Mouse (Mus musculus) spleen, adult 12 weeks (tissue): ENCODE measurements around the gene Olfr1393.

Experiments
- DNase-seq: peaks from one replicate; pipeline ENCODE4 v3.0.0; 2022; ENCODE audit warnings: low spot score

Gene Olfr1393

GRCm38 (mm10) chr11:49278222-49278621, at the start of gene Olfr1393:
TSS of gene Olfr1393 (plus strand) at chr11:49278304.
- DNase-seq = no peak

GRCm38 (mm10) chr11:49232781-49233180, 45.3 kb upstream of the Olfr1393 start:
- DNase-seq = no peak

- DNase-seq = no peak
Measured at GRCm38 (mm10) chr11:49235459-49236207, 42.5 kb upstream of the Olfr1393 start.

GRCm38 (mm10) chr11:49236891-49237290, 41.2 kb upstream of the Olfr1393 start:
- no peak for DNase-seq

GRCm38 (mm10) chr11:49237532-49237931, 40.6 kb upstream of the Olfr1393 start:
- no peak for DNase-seq

- no peak for DNase-seq
Measured at GRCm38 (mm10) chr11:49240310-49240709, 37.8 kb upstream of the Olfr1393 start.

- DNase-seq = no peak
Measured at GRCm38 (mm10) chr11:49240874-49241273, 37.2 kb upstream of the Olfr1393 start.

- DNase-seq = no peak
Measured at GRCm38 (mm10) chr11:49241471-49241870, 36.6 kb upstream of the Olfr1393 start.

GRCm38 (mm10) chr11:49242944-49243626, 35.0 kb upstream of the Olfr1393 start:
- DNase-seq = no peak

GRCm38 (mm10) chr11:49243727-49244594, 34.1 kb upstream of the Olfr1393 start, which contains the start of gene Mgat1:
TSS of gene Mgat1 (plus strand) at chr11:49244191.
- DNase-seq = peak; percentile 88

- DNase-seq = no peak
Measured at GRCm38 (mm10) chr11:49244595-49244930, 33.5 kb upstream of the Olfr1393 start.

- DNase-seq = no peak
Measured at GRCm38 (mm10) chr11:49245176-49245575, 32.9 kb upstream of the Olfr1393 start.

GRCm38 (mm10) chr11:49245634-49246415, 32.3 kb upstream of the Olfr1393 start:
- DNase-seq = no peak

GRCm38 (mm10) chr11:49246523-49246922, 31.6 kb upstream of the Olfr1393 start:
- DNase-seq = no peak

- no peak for DNase-seq
Measured at GRCm38 (mm10) chr11:49247255-49247654, 30.8 kb upstream of the Olfr1393 start.

GRCm38 (mm10) chr11:49248226-49248973, 29.7 kb upstream of the Olfr1393 start:
- no peak for DNase-seq

- DNase-seq = no peak
Measured at GRCm38 (mm10) chr11:49248974-49249700, 29.0 kb upstream of the Olfr1393 start.

GRCm38 (mm10) chr11:49249811-49250421, 28.2 kb upstream of the Olfr1393 start:
- DNase-seq = peak; percentile 48

- DNase-seq = peak; percentile 78
Measured at GRCm38 (mm10) chr11:49250422-49251379, 27.4 kb upstream of the Olfr1393 start.
